Mouse (Mus musculus): ENCODE measurements around the gene Dock1.

DNA sequence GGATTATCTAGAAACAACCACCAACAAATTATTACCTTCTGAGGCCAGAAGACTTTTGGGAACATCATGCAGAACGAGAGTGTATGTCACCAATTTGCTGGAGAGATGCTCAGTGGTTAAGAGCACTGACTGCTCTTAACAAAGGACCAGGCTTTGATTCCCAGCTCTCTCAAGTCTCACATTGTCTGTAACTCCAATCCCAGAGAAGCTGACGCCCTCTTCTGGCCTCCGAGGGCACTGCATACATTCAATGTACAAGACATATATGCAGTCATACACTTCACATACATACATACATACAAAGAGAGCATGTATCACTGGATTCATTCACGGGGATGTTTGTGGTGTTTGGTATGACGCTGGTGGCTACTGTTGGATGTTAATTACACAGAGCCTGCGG is 271.4 kb downstream of the Dock1 start:
- no peak for TF ChIP-seq POLR2A (IDR thresholded peaks at IDR 0.05; ENCODE audit: low read depth, low read length)
- TF ChIP-seq CTCF (IDR thresholded peaks at IDR 0.05; ENCODE audit: extremely low read depth, insufficient read depth, insufficient read length, insufficient replicate concordance) = no peak

Data from spleen, adult 2 months (tissue).